Mouse (Mus musculus) olfactory bulb, adult 2 months (tissue): ENCODE data around the gene Dytn.

ENCODE experiments used
- CTCF ChIP-seq: fragments of 200-500 bp; IDR thresholded peaks from 2 replicates; pipeline ENCODE4 v1.5.1; 2012; ENCODE audit warnings: low read depth, mild to moderate bottlenecking, low read length, moderate library complexity; ENCODE audit not compliant: insufficient read depth
- POLR2A ChIP-seq: fragments of 200-500 bp; IDR thresholded peaks from 2 replicates; pipeline ENCODE4 v1.6.1; 2012; ENCODE audit warnings: mild to moderate bottlenecking, low read depth, low read length, moderate library complexity; ENCODE audit not compliant: insufficient read depth

DNA sequence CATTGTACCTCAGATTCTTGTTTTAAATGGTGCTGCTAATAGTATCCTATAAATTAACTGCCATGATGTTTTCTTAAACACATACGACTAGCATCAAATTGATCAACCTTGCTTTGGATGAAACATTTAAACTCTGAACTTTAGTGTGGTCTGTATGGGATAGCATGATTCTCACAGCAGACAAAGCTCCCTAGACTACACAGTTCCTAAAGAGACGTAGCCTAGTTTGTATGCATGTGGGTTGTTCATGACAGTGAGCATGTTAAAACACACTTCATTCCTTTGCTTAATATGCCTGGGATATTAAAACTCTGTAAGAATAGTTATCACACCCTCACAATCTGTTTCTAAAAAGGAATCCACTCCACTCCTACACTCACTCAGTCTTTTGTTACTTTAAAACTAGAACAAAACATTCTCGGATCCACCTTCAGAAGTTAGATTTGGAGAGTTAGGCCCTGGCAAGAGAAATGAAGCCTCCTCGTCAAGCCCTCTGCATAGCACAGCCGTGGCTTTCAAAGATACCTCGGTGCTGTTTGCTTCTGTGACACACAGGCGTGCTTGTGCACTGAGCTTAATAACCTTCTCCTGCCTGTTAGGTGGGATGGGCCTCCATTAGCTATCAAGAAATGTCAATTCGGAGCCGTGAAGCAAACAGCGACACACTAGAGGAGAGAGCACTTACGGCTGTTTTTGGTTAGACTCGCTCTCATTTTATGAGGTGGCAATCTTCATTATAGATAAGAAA lies 112.7 kb downstream of the Dytn start:
- TF ChIP-seq CTCF: no peak
- TF ChIP-seq POLR2A: no peak
